Mouse (Mus musculus): ENCODE measurements around the gene Psmc3ip. TPM values are rescaled to one million over a fixed set of nuclear protein-coding genes. Genes with fewer than 3 reads are reported as not detected.
A peak's percentile ranks its signal among the peaks of the same experiment; 100 is the strongest.

The Psmc3ip gene
- polyA plus RNA-seq, 1 experiment from 2014 or later: 9.8 TPM

DNA sequence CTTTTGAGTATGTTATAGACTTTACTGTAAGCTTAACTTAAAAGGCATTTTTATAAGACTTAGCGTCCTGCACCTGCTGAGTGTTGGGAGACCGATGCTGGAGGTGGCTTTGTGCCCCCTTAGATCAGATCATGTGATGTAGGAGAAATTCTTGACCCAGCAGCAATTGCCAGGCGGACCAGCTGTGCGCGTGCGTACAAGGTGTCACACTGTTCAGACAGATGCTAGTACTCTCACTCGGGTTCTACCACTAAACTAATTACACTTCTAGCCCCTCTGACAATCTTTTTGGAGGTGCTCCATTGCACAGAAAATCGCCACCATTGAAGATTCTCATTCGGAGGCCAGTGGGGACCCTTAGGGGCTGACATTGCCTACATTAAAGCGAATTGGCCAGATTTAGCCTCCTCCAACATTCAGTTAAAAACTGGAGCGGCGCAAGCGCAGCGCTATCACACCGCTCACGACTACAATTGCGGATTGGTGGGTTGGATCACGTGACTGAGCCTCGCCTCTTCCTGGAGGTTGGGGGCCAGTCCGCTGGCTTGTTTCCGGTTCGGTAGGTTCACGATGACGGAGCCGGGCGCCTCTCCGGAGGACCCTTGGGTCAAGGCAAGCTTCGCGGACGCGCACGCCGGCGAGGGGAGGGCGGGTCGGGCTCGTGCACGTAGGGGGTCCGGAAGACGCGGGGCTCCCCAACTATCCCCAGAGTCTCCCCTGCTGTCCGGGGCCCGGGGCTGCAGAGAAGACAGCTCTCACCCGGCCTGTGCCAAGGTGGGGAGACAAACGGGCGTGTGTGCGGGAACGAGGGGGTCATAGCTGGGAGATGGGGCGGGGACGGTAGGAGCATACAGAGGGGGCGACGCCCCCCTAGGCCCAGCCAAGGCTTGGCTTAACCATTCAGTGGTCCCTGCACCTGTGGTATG is 8.2 kb downstream of the Psmc3ip start, which contains the start of gene Mlx:
Gene Mlx (plus strand): TSS at position 522 of the 926 bp plus-strand sequence.
- peaks cover 20% of the 10 kb centered on the region; the same call in 1 of the 2 replicates for H3K4me1 ChIP-seq (ENCODE audit: insufficient read depth, low read depth, low read length)
- WGBS: 1% methylated on average over 52 of the region's 52 CpGs
- H3K9ac ChIP-seq (replicated peaks; ENCODE audit: low read depth): peak within 1 kb of the TSS; percentile 77
- TF ChIP-seq EP300 (IDR thresholded peaks at IDR 0.05) (no peak), CTCF (IDR thresholded peaks at IDR 0.05) (no peak)
- H3K36me3 ChIP-seq (ENCODE audit: insufficient read depth, low read length): peaks cover 11% of the 10 kb centered on the region; the same call in 1 of the 2 replicates
- no peaks in the 10 kb centered on the region for H3K9me3 ChIP-seq (ENCODE audit: low read length)
- peak within 1 kb of the TSS; percentile 67 for H3K4me3 ChIP-seq (ENCODE audit: low read depth, low read length)
- H3K27me3 ChIP-seq (replicated peaks; ENCODE audit: insufficient read depth, low read length): no peaks in the 10 kb centered on the region
- ATAC-seq (peak; percentile 84), DNase-seq (ENCODE audit: low spot score) (peak; percentile 99)
- peak within 1 kb of the TSS; percentile 85 for H3K27ac ChIP-seq (ENCODE audit: low read length)
- H3K4me2 ChIP-seq (replicated peaks; ENCODE audit: low read depth, low read length): peak within 1 kb of the TSS; percentile 96

DNA sequence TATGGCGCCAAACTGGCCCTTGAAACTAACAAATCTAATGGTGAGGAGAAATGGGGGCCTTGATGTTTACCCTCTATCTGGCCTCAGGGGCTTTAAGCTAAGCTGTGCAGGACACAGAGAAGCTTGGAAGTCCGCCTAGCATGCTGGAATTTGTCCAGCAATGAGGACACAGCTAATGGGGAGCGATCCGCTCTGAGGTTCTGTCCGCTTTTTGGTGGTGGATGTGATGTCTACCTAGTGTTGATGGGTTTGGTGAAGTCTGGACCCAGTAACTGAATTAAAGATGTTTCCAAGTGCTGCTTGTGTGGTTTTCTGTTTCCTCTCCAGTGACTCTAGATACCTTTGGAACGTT is 8.9 kb downstream of the Psmc3ip start:
- Histone ChIP-seq H3K9ac (replicated peaks; ENCODE audit: low read depth) (no peak overlapping the region), H3K4me1 (ENCODE audit: insufficient read depth, low read depth, low read length) (peaks cover 20% of the 10 kb centered on the region; the same call in 1 of the 2 replicates), H3K9me3 (ENCODE audit: low read length) (no peaks in the 10 kb centered on the region), H3K4me2 (replicated peaks; ENCODE audit: low read depth, low read length) (peak overlapping the region; percentile 96), H3K4me3 (ENCODE audit: low read depth, low read length) (no peak overlapping the region), H3K36me3 (ENCODE audit: insufficient read depth, low read length) (peaks cover 8% of the 10 kb centered on the region; the same call in 1 of the 2 replicates), H3K27me3 (replicated peaks; ENCODE audit: insufficient read depth, low read length) (no peaks in the 10 kb centered on the region), H3K27ac (ENCODE audit: low read length) (peak overlapping the region; percentile 85)
- ATAC-seq (no peak), DNase-seq (ENCODE audit: low spot score) (no peak)
- WGBS: 69% methylated on average over 6 of the region's 6 CpGs
- TF ChIP-seq EP300 (IDR thresholded peaks at IDR 0.05) (no peak), CTCF (IDR thresholded peaks at IDR 0.05) (no peak)

DNA sequence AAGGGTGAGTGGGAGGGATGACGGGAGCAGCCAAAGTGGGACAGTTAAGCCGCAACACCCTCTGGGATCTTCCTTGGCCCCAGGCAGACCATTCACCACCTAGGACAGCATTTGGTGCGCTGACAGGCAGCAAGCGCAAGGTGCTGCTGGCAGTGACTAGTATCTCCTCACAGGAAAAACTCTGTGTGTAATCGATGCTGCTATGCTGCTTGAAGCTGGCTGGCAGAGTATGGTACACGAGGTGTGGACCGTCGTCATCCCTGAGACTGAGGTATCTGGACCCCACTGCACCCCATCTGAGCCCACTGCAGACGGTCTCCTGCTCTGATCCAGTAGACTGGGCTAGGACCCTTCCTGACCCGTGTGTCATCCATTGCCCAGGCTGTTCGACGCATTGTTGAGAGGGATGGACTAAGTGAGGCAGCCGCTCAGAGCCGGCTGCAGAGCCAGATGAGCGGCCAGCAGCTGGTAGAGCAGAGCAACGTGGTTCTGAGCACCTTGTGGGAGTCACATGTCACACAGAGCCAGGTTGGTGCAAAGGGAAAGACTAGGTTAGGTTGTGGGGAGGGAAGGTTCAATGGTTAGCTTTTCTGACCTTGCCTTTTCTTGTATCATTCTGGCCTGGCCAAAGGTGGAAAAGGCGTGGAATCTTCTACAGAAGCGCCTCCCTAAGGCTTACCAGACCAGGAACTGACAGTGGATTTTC is 9.5 kb downstream of the Psmc3ip start:
- Histone ChIP-seq H3K9me3 (ENCODE audit: low read length) (no peaks in the 10 kb centered on the region), H3K9ac (replicated peaks; ENCODE audit: low read depth) (no peak overlapping the region), H3K27ac (ENCODE audit: low read length) (peak overlapping the region; percentile 85; the same call in 1 of the 2 replicates), H3K4me1 (ENCODE audit: insufficient read depth, low read depth, low read length) (peaks cover 20% of the 10 kb centered on the region; the same call in 1 of the 2 replicates), H3K4me3 (ENCODE audit: low read depth, low read length) (no peak overlapping the region), H3K27me3 (replicated peaks; ENCODE audit: insufficient read depth, low read length) (no peaks in the 10 kb centered on the region), H3K36me3 (ENCODE audit: insufficient read depth, low read length) (peaks cover 5% of the 10 kb centered on the region; the same call in 1 of the 2 replicates), H3K4me2 (replicated peaks; ENCODE audit: low read depth, low read length) (no peak overlapping the region)
- no peak for DNase-seq (ENCODE audit: low spot score)
- ATAC-seq: no peak
- WGBS: 89% methylated on average over 18 of the region's 18 CpGs
- no peak for TF ChIP-seq CTCF (IDR thresholded peaks at IDR 0.05)
- TF ChIP-seq EP300 (IDR thresholded peaks at IDR 0.05): no peak

DNA sequence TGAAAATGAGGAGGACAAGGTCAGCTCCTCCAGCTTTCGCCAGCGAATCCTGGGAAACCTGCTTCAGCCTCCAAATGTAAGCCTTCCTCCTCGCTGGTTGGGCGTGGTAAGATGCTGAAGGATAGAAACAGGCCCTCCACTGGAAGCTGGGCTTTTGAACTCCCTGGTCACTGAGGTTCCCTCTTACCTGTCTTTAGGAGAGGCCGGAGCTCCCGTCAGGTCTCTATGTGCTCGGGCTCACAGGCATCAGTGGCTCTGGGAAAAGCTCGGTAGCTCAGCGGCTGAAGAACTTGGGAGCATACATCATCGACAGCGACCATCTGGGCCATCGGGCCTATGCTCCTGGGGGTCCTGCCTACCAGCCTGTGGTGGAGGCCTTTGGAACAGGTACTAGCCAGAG is 10.4 kb downstream of the Psmc3ip start:
- peaks cover 1% of the 10 kb centered on the region; the same call in 1 of the 2 replicates for H3K27me3 ChIP-seq (replicated peaks; ENCODE audit: insufficient read depth, low read length)
- H3K4me2 ChIP-seq (replicated peaks; ENCODE audit: low read depth, low read length): no peak overlapping the region
- H3K27ac ChIP-seq (ENCODE audit: low read length): no peak overlapping the region
- no peak overlapping the region for H3K4me3 ChIP-seq (ENCODE audit: low read depth, low read length)
- TF ChIP-seq CTCF (IDR thresholded peaks at IDR 0.05): no peak
- no peak for TF ChIP-seq EP300 (IDR thresholded peaks at IDR 0.05)
- no peak for DNase-seq (ENCODE audit: low spot score)
- H3K9ac ChIP-seq (replicated peaks; ENCODE audit: low read depth): no peak overlapping the region
- H3K36me3 ChIP-seq (ENCODE audit: insufficient read depth, low read length): peaks cover 3% of the 10 kb centered on the region; the same call in 1 of the 2 replicates
- no peaks in the 10 kb centered on the region for H3K9me3 ChIP-seq (ENCODE audit: low read length)
- 95% methylated on average over 12 of the region's 12 CpGs for WGBS
- peaks cover 22% of the 10 kb centered on the region for H3K4me1 ChIP-seq (ENCODE audit: insufficient read depth, low read depth, low read length)
- no peak for ATAC-seq

DNA sequence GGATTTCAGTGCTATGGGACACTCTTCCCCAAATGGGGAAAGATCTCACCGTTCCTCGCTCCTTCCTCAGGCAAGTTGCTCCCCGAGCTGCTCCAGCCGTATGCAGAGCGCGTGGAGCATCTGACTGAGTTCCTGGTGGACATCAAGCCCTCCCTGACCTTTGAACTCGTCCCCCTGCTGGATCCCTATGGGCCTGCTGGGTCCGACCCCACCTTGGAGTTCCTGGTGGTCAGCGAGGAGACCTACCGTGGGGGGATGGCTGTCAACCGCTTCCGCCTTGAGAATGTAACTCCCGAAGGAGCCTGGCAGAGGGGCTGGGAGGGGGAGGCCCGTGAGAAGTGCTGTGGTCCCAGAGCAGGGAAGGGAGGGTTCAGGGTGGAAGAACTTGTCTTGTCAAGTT is 11.0 kb downstream of the Psmc3ip start:
- 87% methylated on average over 14 of the region's 14 CpGs for WGBS

More for the DNA sequence above, 11.0 kb downstream of the Psmc3ip start:
- H3K4me2 ChIP-seq (replicated peaks; ENCODE audit: low read depth, low read length): no peak overlapping the region
- peaks cover 7% of the 10 kb centered on the region; the same call in 1 of the 2 replicates for H3K27me3 ChIP-seq (replicated peaks; ENCODE audit: insufficient read depth, low read length)
- H3K9me3 ChIP-seq (ENCODE audit: low read length): no peaks in the 10 kb centered on the region
- H3K36me3 ChIP-seq (ENCODE audit: insufficient read depth, low read length): no peaks in the 10 kb centered on the region
- no peak overlapping the region for H3K9ac ChIP-seq (replicated peaks; ENCODE audit: low read depth)
- ATAC-seq: no peak
- peaks cover 23% of the 10 kb centered on the region for H3K4me1 ChIP-seq (ENCODE audit: insufficient read depth, low read depth, low read length)
- DNase-seq (ENCODE audit: low spot score): no peak
- no peak overlapping the region for H3K4me3 ChIP-seq (ENCODE audit: low read depth, low read length)
- TF ChIP-seq EP300 (IDR thresholded peaks at IDR 0.05): no peak
- TF ChIP-seq CTCF (IDR thresholded peaks at IDR 0.05): no peak; the same call in 1 of the 2 replicates
- H3K27ac ChIP-seq (ENCODE audit: low read length): no peak overlapping the region

Measured in lung, postnatal 0 days (tissue).